Mouse (Mus musculus) thymus, postnatal 36 days (tissue): Measurements from ENCODE around the gene Nrd1.

ENCODE experiments used
- DNase-seq, 2 experiments: peaks; one replicate each; pipeline ENCODE4 v3.0.0; 2022; ENCODE audit warnings: mixed read lengths in 2 of 2

The Nrd1 gene

DNA sequence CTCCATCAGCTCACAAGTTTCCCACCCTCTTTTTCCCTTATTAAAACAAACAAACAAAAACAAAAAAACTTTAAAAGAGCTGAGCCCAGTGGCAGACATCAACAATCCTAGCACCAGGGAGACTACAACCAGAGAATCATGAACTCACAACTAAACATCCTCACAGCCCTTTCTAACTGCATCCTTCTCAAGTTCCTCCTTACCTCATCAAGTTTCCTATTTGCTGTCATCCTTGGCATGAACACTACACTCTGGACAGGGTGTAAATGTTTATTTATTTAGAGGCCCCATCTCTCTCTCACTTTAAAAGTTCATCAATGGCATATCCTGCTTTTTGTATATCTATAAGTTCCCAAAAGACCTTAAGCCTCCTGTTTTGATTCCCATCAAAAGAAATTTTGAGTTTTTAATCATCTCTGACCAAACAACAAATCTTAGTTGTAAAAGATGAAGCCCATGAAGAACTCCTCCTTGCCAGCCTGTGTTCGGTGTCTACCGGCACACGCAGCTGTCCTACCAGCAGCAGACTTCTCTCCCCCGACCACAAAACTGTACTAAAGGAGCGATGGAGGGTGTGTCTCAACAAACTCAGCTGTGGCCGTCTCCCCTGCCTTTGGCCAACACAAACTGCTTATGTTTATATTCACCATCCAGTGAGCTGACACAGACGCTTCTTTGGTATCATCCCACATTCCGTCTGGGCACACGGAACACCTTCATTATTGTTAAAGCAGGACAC, 102.9 kb downstream of the Nrd1 start:
- DNase-seq = no peak

DNA sequence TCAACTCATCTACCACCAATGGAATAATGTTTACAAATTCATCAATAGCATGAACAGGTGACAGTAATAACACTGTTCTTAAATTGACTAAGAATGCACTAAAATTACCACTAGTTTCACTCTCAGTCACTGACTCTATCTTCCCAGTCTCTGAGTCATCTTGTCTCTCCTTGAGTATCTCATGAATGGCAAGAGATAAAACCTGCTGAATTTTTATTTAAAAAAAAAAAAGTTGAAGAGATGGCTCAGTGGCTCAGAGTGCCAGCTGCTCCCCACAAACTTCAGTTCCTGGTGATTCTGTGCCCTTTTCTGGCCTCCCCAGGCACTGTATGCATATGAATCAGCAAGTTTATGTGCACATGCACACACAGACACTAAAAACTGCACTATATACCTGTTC, 104.8 kb downstream of the Nrd1 start:
- DNase-seq = no peak

DNA sequence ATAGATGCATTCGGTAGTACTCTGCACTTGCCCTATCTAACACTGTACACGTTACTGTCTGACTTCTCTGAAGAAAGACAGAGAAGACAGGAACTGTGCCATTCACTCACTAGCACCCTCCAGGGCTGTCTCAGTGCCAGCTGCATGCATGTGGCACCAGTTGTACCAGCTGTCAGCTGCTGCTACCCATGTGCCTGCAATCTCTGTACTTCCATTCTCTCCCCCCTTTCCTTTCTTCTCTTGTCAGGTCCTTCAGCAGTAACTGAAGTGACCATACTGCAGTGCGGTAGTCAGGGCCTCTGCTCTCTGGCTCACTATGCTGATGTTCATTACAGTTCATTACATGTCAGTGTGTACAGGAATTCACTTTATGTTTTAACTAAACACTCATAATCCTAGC, 105.6 kb downstream of the Nrd1 start:
- DNase-seq = no peak

DNA sequence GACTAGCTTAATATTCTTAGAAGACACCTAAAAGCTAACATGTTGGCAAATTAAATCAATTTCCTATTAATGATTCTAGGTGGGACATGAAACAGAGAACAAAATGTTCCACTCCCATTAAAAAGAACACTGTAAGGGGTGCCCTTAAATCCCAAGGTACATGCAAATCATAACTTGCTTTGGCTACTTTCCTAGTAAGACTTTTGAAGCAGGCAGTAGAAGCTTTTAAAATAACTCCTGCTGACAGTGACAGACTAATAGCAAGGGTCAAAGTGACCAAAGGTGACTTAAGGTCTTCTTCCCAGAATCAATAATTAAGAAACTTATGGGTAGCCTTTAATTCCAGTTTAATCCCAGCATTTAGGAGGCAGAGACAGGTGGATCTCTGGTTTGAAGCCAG, 106.1 kb downstream of the Nrd1 start:
- DNase-seq = no peak

DNA sequence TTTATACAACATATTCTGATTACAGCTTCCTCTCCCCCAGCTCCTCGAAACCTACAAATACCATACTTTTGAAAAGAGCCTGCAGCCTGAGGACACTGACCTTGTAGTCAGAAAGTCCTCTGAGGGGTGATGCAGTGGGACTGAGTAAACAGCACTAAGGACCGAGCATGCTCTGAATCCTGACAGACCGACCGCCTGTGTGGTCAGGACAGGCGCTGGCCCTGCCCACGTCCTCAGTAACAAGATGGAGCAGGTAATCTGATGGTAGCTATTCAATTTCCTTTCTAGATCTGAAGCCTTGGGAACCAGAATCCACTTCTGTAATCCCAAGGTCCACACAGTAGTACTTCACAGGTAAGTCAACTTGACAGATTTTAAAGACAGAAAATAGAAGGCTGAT, 108.6 kb downstream of the Nrd1 start:
- no peak for DNase-seq

DNA sequence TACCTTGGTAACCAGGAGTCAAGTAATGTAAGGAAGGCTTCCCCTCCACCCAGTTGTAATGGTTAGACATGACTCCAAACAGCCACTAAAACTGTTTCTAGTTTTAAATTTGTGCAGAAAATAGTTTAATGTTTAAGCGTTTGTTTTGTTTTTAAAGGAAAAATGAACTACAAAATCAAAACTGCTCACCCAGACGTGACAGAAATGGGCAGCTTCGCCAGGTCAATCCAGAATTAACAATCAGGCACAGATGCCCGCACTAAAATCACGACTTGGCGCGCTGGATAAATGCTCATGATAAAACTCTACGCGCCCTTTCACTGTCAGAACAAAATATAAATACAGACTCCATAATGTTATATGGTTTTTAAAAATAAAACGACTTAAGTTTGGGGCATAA, 109.2 kb downstream of the Nrd1 start:
- no peak for DNase-seq

DNA sequence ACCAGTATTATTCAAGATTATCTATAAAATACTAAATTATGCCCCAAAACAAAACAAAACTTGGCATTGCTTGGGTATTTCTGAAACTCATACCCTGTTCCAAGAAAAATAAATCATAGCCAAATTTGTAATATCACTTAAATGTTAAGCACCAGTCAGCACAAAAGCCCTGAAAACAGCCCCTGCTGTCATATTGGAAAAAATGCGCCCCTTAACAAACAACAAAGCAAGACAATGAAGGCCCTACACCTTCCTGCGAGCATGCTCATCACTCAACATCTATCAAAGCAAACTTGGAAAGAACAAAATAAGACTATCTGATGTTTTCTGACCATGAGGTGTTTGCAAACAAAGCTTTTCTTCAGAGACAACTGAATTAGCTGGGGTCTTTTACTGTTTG, 110.5 kb downstream of the Nrd1 start:
- DNase-seq = no peak
